Mouse (Mus musculus): ENCODE data around the gene Epb42. TPM values are rescaled to one million over a fixed set of nuclear protein-coding genes. Genes with fewer than 3 reads are reported as not detected.
A peak's percentile ranks its signal among the peaks of the same experiment; 100 is the strongest.
"Not testable (repeated sequence)": the region's sequence is repeated elsewhere in the genome, so short reads cannot be mapped to it uniquely, and the experiment has no call there.

The Epb42 gene
- polyA plus RNA-seq, 1 experiment from 2014 or later, result 19.1 TPM

DNA sequence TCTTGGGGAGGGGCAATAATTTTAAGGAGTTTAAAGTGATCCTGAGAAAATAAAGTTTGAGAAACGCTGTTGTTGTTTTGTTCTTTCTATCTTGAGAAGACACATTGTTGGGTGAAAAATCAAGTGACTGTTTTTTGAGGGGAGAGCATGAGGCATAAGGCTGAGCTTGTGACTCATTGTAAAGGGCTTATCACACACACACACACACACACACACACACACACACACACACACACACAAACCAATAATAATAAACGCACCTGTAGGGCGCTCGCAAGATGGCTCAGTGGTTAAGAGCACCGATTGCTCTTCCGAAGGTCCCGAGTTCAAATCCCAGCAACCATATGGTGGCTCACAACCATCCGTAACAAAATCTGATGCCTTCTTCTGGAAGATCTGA lies 64.6 kb downstream of the Epb42 start:
- not testable (repeated sequence) for H3K9me3 ChIP-seq; H3K27me3 ChIP-seq (ENCODE audit: insufficient read depth, poor library complexity, severe bottlenecking); DNase-seq (ENCODE audit: low spot score); H3K4me3 ChIP-seq; H3K36me3 ChIP-seq; H3K27ac ChIP-seq; H3K4me1 ChIP-seq
- WGBS, result 95% methylated on average over 8 of the region's 8 CpGs

DNA sequence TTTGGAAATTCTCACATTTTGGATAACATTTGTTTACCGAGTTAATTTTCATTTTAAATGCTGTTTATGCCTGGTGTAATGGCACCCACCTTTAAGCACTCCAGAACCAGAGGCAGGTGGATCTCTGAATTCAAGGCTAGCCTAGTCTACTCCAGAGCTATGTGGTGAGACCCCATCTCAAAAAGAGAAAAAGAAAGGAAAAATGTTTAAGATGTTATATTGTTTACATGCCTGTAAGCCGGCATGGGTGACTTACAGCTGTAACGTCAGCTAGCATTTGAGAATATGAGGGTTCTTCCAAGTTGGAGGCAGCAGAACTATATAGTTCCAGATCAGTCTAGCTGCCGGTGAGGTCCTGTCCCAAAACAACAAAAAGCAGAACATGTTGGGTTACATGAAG lies 65.1 kb downstream of the Epb42 start:
- Histone ChIP-seq H3K4me1 (peaks cover 10% of the 10 kb centered on the region), H3K4me3 (no peak overlapping the region), H3K27me3 (ENCODE audit: insufficient read depth, poor library complexity, severe bottlenecking) (no peaks in the 10 kb centered on the region), H3K27ac (no peak overlapping the region), H3K36me3 (no peaks in the 10 kb centered on the region), H3K9me3 (no peaks in the 10 kb centered on the region)
- 84% methylated on average over 4 of the region's 4 CpGs for WGBS
- DNase-seq (ENCODE audit: low spot score), result no peak

DNA sequence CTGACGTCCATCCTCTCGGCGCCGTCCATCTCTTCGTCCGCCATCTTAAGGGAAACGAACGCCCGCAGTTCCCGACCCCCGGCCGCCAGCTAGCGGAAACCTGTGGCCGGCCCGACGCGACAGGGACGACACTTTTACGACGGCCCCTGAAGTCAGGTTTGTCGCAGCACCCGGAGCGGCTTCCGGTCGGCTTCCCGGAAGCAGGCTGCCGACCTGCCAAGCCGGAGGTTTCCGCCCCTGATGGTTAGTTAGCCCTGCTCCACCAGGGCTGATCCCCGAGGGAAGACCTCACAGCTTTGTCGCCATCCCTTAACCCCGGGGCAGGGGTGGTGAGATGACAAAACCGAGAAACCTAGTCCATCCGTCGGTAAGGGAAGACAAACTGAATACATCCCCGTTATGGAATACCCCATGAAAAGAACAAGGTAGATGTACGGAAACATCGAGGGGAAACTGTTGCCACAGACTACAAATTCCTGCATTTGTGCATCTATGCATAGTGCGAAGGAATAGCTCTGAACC lies 66.3 kb downstream of the Epb42 start, which contains the start of gene Ubr1:
TSS of gene Ubr1 (minus strand) at position 157 of the 522 bp plus-strand sequence.
- peak; percentile 96 for DNase-seq (ENCODE audit: low spot score)
- H3K27ac ChIP-seq, result peak within 1 kb of the TSS; percentile 97

DNA sequence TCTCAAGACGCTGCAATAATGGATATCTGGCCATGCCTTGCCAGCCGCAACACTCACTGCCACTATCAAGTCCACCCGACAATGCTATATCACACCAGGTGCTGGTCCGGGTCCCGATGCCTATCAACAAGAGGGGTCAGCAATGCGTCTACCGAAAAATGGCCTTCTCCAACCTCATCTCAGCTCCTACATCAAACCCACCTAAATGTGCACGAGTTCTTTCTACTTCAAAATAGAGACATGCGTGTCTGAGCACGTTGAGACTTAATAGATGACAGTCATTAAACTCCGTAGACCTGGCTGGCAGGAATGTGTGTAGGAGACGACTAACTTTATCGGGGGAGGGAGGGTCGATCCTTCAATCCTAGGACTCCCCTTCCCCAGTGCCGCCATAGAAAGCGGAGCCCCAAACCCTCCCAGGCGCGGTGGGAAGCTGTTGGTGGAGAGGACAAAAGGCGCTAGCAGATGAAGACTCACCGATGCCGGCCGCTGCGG lies 66.8 kb downstream of the Epb42 start:
- Histone ChIP-seq H3K27ac (peak overlapping the region; percentile 97), H3K4me3 (peak overlapping the region; percentile 92), H3K4me1 (peaks cover 12% of the 10 kb centered on the region), H3K27me3 (ENCODE audit: insufficient read depth, poor library complexity, severe bottlenecking) (no peaks in the 10 kb centered on the region), H3K9me3 (no peaks in the 10 kb centered on the region), H3K36me3 (no peaks in the 10 kb centered on the region)
- peak; percentile 77 for DNase-seq (ENCODE audit: low spot score)
- WGBS, result under 1% methylated on average over 23 of the region's 23 CpGs

More for the DNA sequence above, 66.3 kb downstream of the Epb42 start, which contains the start of gene Ubr1:
- H3K4me1 ChIP-seq, result peaks cover 12% of the 10 kb centered on the region
- no peaks in the 10 kb centered on the region for H3K9me3 ChIP-seq
- under 1% methylated on average over 39 of the region's 39 CpGs for WGBS
- no peaks in the 10 kb centered on the region for H3K36me3 ChIP-seq
- H3K4me3 ChIP-seq, result peak within 1 kb of the TSS; percentile 92
- no peaks in the 10 kb centered on the region for H3K27me3 ChIP-seq (ENCODE audit: insufficient read depth, poor library complexity, severe bottlenecking)

Small RNA genes lying within 50 kb of the gene (microRNA-seq; reads per million reads assigned to microRNA genes)
- not detected for gene Gm44325

Other genes with a start within 250 kb of the Epb42 start
- 5.8 and 6.9 TPM in 2 replicates for gene Cdan1, start 186.9 kb downstream of the Epb42 start, polyA plus RNA-seq (2016; fragmentation: Nextera tagmentation; extraction: Ambion mirVana)
- 3.0 and 3.2 TPM in 2 replicates for gene Ttbk2, start 186.5 kb downstream of the Epb42 start, polyA plus RNA-seq (2016; fragmentation: Nextera tagmentation; extraction: Ambion mirVana)
- gene Ubr1, start 66.4 kb downstream of the Epb42 start, polyA plus RNA-seq (2016; fragmentation: Nextera tagmentation; extraction: Ambion mirVana), result 22.6 and 22.7 TPM in 2 replicates
- gene Tmem62, start 60.1 kb downstream of the Epb42 start, polyA plus RNA-seq (2016; fragmentation: Nextera tagmentation; extraction: Ambion mirVana), result 3.3 and 3.4 TPM in 2 replicates
- 33.3 and 35.3 TPM in 2 replicates for gene Ccndbp1, start 28.7 kb downstream of the Epb42 start, polyA plus RNA-seq (2016; fragmentation: Nextera tagmentation; extraction: Ambion mirVana)
- gene Tgm5, start 48.8 kb upstream of the Epb42 start, polyA plus RNA-seq (2016; fragmentation: Nextera tagmentation; extraction: Ambion mirVana), result not detected in 2 replicates
- gene Tgm7, start 72.7 kb upstream of the Epb42 start, polyA plus RNA-seq (2016; fragmentation: Nextera tagmentation; extraction: Ambion mirVana), result not detected in 2 replicates
- gene Adal, start 103.4 kb upstream of the Epb42 start, polyA plus RNA-seq (2016; fragmentation: Nextera tagmentation; extraction: Ambion mirVana), result 14.4 and 14.5 TPM in 2 replicates
- gene Lcmt2, start 103.6 kb upstream of the Epb42 start, polyA plus RNA-seq (2016; fragmentation: Nextera tagmentation; extraction: Ambion mirVana), result 16.6 and 19.4 TPM in 2 replicates
- 50.0 and 57.3 TPM in 2 replicates for gene Tubgcp4, start 133.6 kb upstream of the Epb42 start, polyA plus RNA-seq (2016; fragmentation: Nextera tagmentation; extraction: Ambion mirVana)
- 7.0 and 7.4 TPM in 2 replicates for gene Zscan29, start 134.1 kb upstream of the Epb42 start, polyA plus RNA-seq (2016; fragmentation: Nextera tagmentation; extraction: Ambion mirVana)
- gene Trp53bp1, start 234.3 kb upstream of the Epb42 start, polyA plus RNA-seq (2016; fragmentation: Nextera tagmentation; extraction: Ambion mirVana), result 75.0 and 81.9 TPM in 2 replicates

All from heart, embryonic 10.5 days (tissue).